Mouse (Mus musculus): ENCODE measurements around the gene Trim75.

Gene Trim75

DNA sequence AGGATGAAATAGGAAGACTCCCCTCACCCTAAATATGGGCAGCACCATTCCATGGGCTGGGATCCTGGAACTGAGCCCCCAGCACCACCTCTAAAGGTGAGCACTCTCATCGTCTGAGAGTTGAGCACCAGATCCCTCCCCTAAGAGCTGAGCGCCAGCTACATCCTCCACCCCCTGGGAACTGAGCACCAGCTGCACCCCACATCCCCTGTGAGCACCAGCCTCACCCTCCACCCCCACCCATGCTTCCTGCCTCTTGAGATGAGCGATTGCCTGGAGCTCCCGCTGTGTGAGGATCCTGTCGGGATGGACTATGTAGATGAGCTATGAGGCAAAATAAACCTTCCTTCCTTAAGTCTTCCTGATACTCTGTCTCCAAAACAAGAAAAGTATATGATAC is 44.7 kb downstream of the Trim75 start:
- DNase-seq, result no peak

DNA sequence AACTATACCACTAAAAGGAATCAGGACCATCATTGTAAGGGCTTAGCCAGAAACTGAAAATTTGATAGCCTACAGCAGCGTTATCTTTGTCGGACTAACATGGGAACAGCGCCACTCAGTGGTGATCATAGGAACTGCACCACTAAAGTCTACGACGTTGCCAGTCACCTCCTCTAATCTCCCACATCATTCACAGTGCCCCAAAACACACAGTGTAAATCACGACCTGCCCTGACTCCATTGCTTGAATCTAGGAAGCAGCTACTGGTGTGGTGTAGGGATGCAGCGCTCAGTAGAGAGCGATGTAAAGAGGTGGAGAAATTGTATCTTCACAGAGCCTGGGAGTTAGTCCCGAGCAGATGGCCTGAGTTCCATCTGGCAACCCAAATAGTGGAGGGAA is 46.1 kb downstream of the Trim75 start:
- peak; percentile 87 for DNase-seq

DNA sequence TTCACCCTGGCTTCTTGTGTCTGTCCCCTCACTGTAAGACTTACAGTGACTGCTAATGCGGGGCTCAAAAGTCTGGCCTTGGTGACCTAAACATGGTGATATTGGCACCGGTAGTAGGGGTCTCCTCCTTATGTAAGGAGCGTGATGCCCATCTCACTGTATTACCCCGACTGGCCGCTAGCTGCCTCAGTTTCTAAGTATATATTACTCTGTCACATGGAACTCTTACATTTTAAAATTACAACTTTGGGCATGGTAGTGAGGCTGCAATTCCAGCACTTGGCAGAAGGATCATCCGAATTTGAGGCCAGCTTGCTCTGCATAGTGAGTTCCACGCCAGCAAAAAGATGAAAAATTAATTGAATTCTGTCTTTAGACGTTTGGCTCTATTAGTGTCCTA is 46.6 kb downstream of the Trim75 start:
- DNase-seq, result no peak

- DNase-seq, result no peak
Measured at GRCm38 (mm10) chr8:64934997-64935396, 52.6 kb downstream of the Trim75 start.
